9 mouse cellular contexts compared by ENCODE assay signal in the genomic region with DNA sequence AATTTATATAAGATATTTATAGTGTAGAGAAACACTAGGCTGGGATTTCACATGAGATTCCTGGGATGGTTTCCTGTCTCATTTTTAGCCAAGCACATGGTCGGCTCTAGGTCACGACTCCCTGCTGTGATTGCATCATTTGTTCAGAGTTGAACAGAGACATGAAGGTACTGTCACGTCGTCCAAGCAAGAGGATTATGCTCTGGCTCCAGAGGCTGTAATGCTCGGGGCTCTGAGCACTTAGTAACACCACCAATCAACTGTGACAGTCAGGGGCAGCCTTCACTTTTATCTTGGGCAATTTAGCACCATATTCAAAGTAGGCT.
A peak's percentile ranks its signal among the peaks of the same experiment; 100 is the strongest.
DNase-seq lines count a peak whose midpoint lies in the region; ATAC-seq and TF ChIP-seq lines count a peak whose summit lies in the region.
"Had no signal": no experiment of that assay in that cellular context is flagged by ENCODE, and none has a peak within 500 bp of the region (broad histone marks: within the 10 kb centered on the region; RNA-seq: fewer than 3 reads in every experiment).

No protein-coding gene starts in this region.

- no peak for TF ChIP-seq EP300 in CH12.LX (IDR thresholded peaks at IDR 0.05; ENCODE audit: low read length)

- ATAC-seq in hindbrain, embryonic 12.5 days (ENCODE audit: low FRiP score) = 0 out of 2 replicates have a peak, but pooled peaks have one; percentile 16
- no peak for ATAC-seq in hindbrain, embryonic 16.5 days
- peak; percentile 73 for ATAC-seq in intestine, embryonic 15.5 days

- no peak; the same call in 1 of the 2 replicates for TF ChIP-seq POLR2A in CH12.LX (IDR thresholded peaks at IDR 0.05; ENCODE audit: low read depth, low read length)

- no peaks in the 10 kb centered on the region for H3K27me3 ChIP-seq in hindbrain, embryonic 12.5 days
- H3K27me3 ChIP-seq in hindbrain, embryonic 16.5 days (replicated peaks; ENCODE audit: control insufficient read depth, insufficient read depth, low read length) = no peaks in the 10 kb centered on the region
- H3K27me3 ChIP-seq in CH12.LX (replicated peaks) = no peaks in the 10 kb centered on the region
- H3K27me3 ChIP-seq in intestine, embryonic 15.5 days (replicated peaks) = no peaks in the 10 kb centered on the region

- no peaks in the 10 kb centered on the region for H3K79me2 ChIP-seq in CH12.LX (replicated peaks; ENCODE audit: control insufficient read depth, extremely low read depth, insufficient read depth, poor library complexity, severe bottlenecking)

- no peak overlapping the region for H3K4me3 ChIP-seq in hindbrain, embryonic 12.5 days
- no peak overlapping the region for H3K4me3 ChIP-seq in hindbrain, embryonic 16.5 days (ENCODE audit: low read length)
- H3K4me3 ChIP-seq in CH12.LX (replicated peaks in 1 of 3; ENCODE audit: low read depth in 2 of 3, low read length in 2 of 3, poor library complexity in 1 of 3) = no peak overlapping the region
- H3K4me3 ChIP-seq in intestine, embryonic 15.5 days (replicated peaks) = no peak overlapping the region

- peaks cover 13% of the 10 kb centered on the region for H3K4me1 ChIP-seq in hindbrain, embryonic 12.5 days
- H3K4me1 ChIP-seq in hindbrain, embryonic 16.5 days (ENCODE audit: control insufficient read depth, insufficient read depth, low read depth, low read length) = no peaks in the 10 kb centered on the region
- H3K4me1 ChIP-seq in CH12.LX (ENCODE audit: control insufficient read depth in 1 of 2, insufficient read depth in 2 of 2) = peaks cover 37 to 96% of the 10 kb centered on the region in 2 experiments
- H3K4me1 ChIP-seq in intestine, embryonic 15.5 days (replicated peaks) = peaks cover 32% of the 10 kb centered on the region

- dilution Hi-C loops in CH12.LX (cut with MboI; ENCODE audit: extremely low pct_ligation_motif_present, extremely low pct_unique_long_range_greater_than_20kb, low sequenced_read_pairs) = loop anchor here (25.0 kb wide), 1 partner anchor 150 kb away; a partner anchor contains a TSS

- H3K27ac ChIP-seq in hindbrain, embryonic 12.5 days = no peak overlapping the region
- H3K27ac ChIP-seq in hindbrain, embryonic 16.5 days (ENCODE audit: low read depth, low read length) = no peak overlapping the region
- peak overlapping the region; percentile 62 for H3K27ac ChIP-seq in CH12.LX (ENCODE audit: insufficient read depth, low read depth)
- peak overlapping the region; percentile 82; the same call in 1 of the 2 replicates for H3K27ac ChIP-seq in intestine, embryonic 15.5 days

- H3K36me3 ChIP-seq in hindbrain, embryonic 12.5 days = no peaks in the 10 kb centered on the region; the same call in 1 of the 2 replicates
- no peaks in the 10 kb centered on the region for H3K36me3 ChIP-seq in hindbrain, embryonic 16.5 days (ENCODE audit: control insufficient read depth, insufficient read depth, low read length)
- H3K36me3 ChIP-seq in CH12.LX (replicated peaks in 1 of 2; ENCODE audit: control insufficient read depth in 1 of 2, insufficient read depth in 1 of 2, low read length in 1 of 2) = no peaks in the 10 kb centered on the region
- no peaks in the 10 kb centered on the region; the same call in 1 of the 2 replicates for H3K36me3 ChIP-seq in intestine, embryonic 15.5 days

- in situ Hi-C loops in CH12.LX (cut with MboI; ENCODE audit: low pct_ligation_motif_present, low pct_unique_long_range_greater_than_20kb, low sequenced_read_pairs) = loop anchor here (25.0 kb wide), 1 partner anchor 275 kb away; a partner anchor contains a TSS

- no peak for TF ChIP-seq RAD21 in CH12.LX (IDR thresholded peaks at IDR 0.05; ENCODE audit: low read depth, low read length)

- H3K9me3 ChIP-seq in hindbrain, embryonic 12.5 days (replicated peaks) = no peaks in the 10 kb centered on the region
- H3K9me3 ChIP-seq in hindbrain, embryonic 16.5 days (ENCODE audit: control insufficient read depth, low read length) = no peaks in the 10 kb centered on the region
- H3K9me3 ChIP-seq in CH12.LX (replicated peaks; ENCODE audit: low read length) = no peaks in the 10 kb centered on the region
- no peaks in the 10 kb centered on the region for H3K9me3 ChIP-seq in intestine, embryonic 15.5 days

- no peak overlapping the region for H3K9ac ChIP-seq in hindbrain, embryonic 12.5 days
- no peak overlapping the region for H3K9ac ChIP-seq in hindbrain, embryonic 16.5 days (ENCODE audit: low read depth, low read length)
- H3K9ac ChIP-seq in CH12.LX (ENCODE audit: insufficient read depth, low read depth) = peak overlapping the region; percentile 82; the same call in 1 of the 2 replicates
- H3K9ac ChIP-seq in intestine, embryonic 15.5 days = no peak overlapping the region

- 19% methylated on average over 5 of the region's 5 CpGs for WGBS in hindbrain, embryonic 12.5 days
- WGBS in hindbrain, embryonic 16.5 days = 19% methylated on average over 5 of the region's 5 CpGs
- 13% methylated on average over 5 of the region's 5 CpGs for WGBS in intestine, embryonic 15.5 days

- no peak for TF ChIP-seq CTCF in CH12.LX (conservative IDR thresholded peaks at IDR 0.05 in 1 of 2, IDR thresholded peaks at IDR 0.05 in 1 of 2; ENCODE audit: low read depth in 2 of 2, low read length in 2 of 2)

- DNase-seq in CH12.LX (ENCODE audit: extremely low read depth) (peak; percentile 74), adipocyte (ENCODE audit: low spot score) (peak; percentile 62)
- DNase-seq in testis, postnatal 14 days (ENCODE audit: low spot score) = no peak
- no peak for DNase-seq in T-cell, adult 2 months (ENCODE audit: low spot score)
- no peak for DNase-seq in right cerebral cortex, postnatal 4 days
- DNase-seq: layer of hippocampus, adult 9-11 months had no signal

- no peak overlapping the region for H3K4me2 ChIP-seq in hindbrain, embryonic 12.5 days (replicated peaks)
- H3K4me2 ChIP-seq in hindbrain, embryonic 16.5 days (ENCODE audit: low read length) = no peak overlapping the region
- H3K4me2 ChIP-seq in CH12.LX (ENCODE audit: insufficient read depth, low read depth, poor library complexity, severe bottlenecking) = no peak overlapping the region
- H3K4me2 ChIP-seq in intestine, embryonic 15.5 days (replicated peaks) = no peak overlapping the region

TF ChIP-seq in CH12.LX, 34 proteins besides CTCF, POLR2A, EP300 and RAD21:
- TF ChIP-seq MAFK (IDR thresholded peaks at IDR 0.05; ENCODE audit: insufficient replicate concordance, low read length) (no peak), MAX (IDR thresholded peaks at IDR 0.05; ENCODE audit: low read length) (peak; percentile 78; the same call in 1 of the 2 replicates), BHLHE40 (IDR thresholded peaks at IDR 0.05; ENCODE audit: low read depth, low read length) (no peak), ETS1 (conservative IDR thresholded peaks at IDR 0.05; ENCODE audit: low read depth, low read length) (no peak), POLR2AphosphoS2 (IDR thresholded peaks at IDR 0.05; ENCODE audit: low read depth, low read length) (no peak), JUN (IDR thresholded peaks at IDR 0.05; ENCODE audit: insufficient read depth, low read depth, low read length) (no peak), TBP (conservative IDR thresholded peaks at IDR 0.05; ENCODE audit: low read depth, low read length) (peak; percentile 30; the same call in 1 of the 2 replicates), MXI1 (IDR thresholded peaks at IDR 0.05; ENCODE audit: low read depth, low read length) (no peak), MEF2A (IDR thresholded peaks at IDR 0.05; ENCODE audit: borderline replicate concordance, low read depth, low read length) (no peak), MAZ (IDR thresholded peaks at IDR 0.05; ENCODE audit: low read depth, low read length) (no peak), ZKSCAN1 (IDR thresholded peaks at IDR 0.05; ENCODE audit: borderline replicate concordance, low read depth, low read length) (no peak), USF2 (conservative IDR thresholded peaks at IDR 0.05; ENCODE audit: low read depth, low read length) (no peak), USF1 (IDR thresholded peaks at IDR 0.05; ENCODE audit: low read depth, low read length) (no peak), ELF1 (IDR thresholded peaks at IDR 0.05; ENCODE audit: low read depth, low read length) (no peak), NRF1 (IDR thresholded peaks at IDR 0.05; ENCODE audit: low read depth, low read length) (no peak), ZC3H11A (IDR thresholded peaks at IDR 0.05; ENCODE audit: low read depth, low read length) (no peak), ZMIZ1 (IDR thresholded peaks at IDR 0.05; ENCODE audit: low read depth, low read length) (no peak), MYC (IDR thresholded peaks at IDR 0.05; ENCODE audit: low read depth, low read length) (peak; percentile 92), CHD2 (IDR thresholded peaks at IDR 0.05; ENCODE audit: low read length) (no peak), IRF4 (IDR thresholded peaks at IDR 0.05; ENCODE audit: low read depth, low read length) (no peak), TCF12 (IDR thresholded peaks at IDR 0.05; ENCODE audit: low read depth, low read length) (no peak), KAT2A (IDR thresholded peaks at IDR 0.05; ENCODE audit: insufficient replicate concordance, low read length) (no peak), CHD1 (IDR thresholded peaks at IDR 0.05; ENCODE audit: low read depth, low read length) (no peak)

Comparison
In these comparisons a context has a peak if more than half of its experiments do, and no peak if none do; other contexts are left out.
1. H3K27ac ChIP-seq: peak in CH12.LX (single experiment) and intestine, embryonic 15.5 days (single experiment); none in hindbrain, embryonic 12.5 days (single experiment) and hindbrain, embryonic 16.5 days (single experiment).
2. DNase-seq: peak in CH12.LX (single experiment) and adipocyte (single experiment); none in testis, postnatal 14 days (single experiment), T-cell, adult 2 months (single experiment) and right cerebral cortex, postnatal 4 days (single experiment).